Mouse (Mus musculus) heart, postnatal 0 days (tissue): Measurements from ENCODE around the gene Gng2. TPM values are rescaled to one million over a fixed set of nuclear protein-coding genes. Genes with fewer than 3 reads are reported as not detected.

ENCODE experiments used
- ATAC-seq: fragments of 200-750 bp; cut with Nextera tagmentation; 2 replicates; pipeline ENCODE4 v1.8.0; 2017; ENCODE audit warnings: low read depth, moderate number of reproducible peaks, moderate library complexity; ENCODE audit not compliant: insufficient read depth
- DNase-seq: peaks from one replicate; pipeline ENCODE4 v3.0.0-alpha.2; 2016; ENCODE audit warnings: low spot score
- H3K27ac ChIP-seq: fragments of 300-500 bp; sonication (generic); 2 replicates; pipeline ENCODE4 v1.5.1; 2014; ENCODE audit warnings: low read depth, mild to moderate bottlenecking
- H3K27me3 ChIP-seq: fragments of 300-500 bp; sonication (generic); 2 replicates; pipeline ENCODE4 v1.6.1; 2014; ENCODE audit warnings: low read length, mixed read lengths; ENCODE audit not compliant: control insufficient read depth, insufficient read depth
- H3K36me3 ChIP-seq: fragments of 300-500 bp; sonication (generic); replicated peaks from 2 replicates; pipeline ENCODE4 v1.6.1; 2014; ENCODE audit warnings: low read length, mixed read lengths; ENCODE audit not compliant: control insufficient read depth, insufficient read depth
- H3K4me1 ChIP-seq: fragments of 300-500 bp; sonication (generic); 2 replicates; pipeline ENCODE4 v1.6.1; 2014; ENCODE audit warnings: antibody characterized with exemption; ENCODE audit not compliant: control insufficient read depth, insufficient read depth
- H3K4me2 ChIP-seq: fragments of 300-500 bp; sonication (generic); 2 replicates; pipeline ENCODE4 v1.6.1; 2014; ENCODE audit warnings: low read depth, mild to moderate bottlenecking, low read length, moderate library complexity
- H3K4me3 ChIP-seq: fragments of 300-500 bp; sonication (generic); 2 replicates; pipeline ENCODE4 v1.5.1; 2014; ENCODE audit warnings: low read depth, low read length
- H3K9ac ChIP-seq: fragments of 300-500 bp; sonication (generic); replicated peaks from 2 replicates; pipeline ENCODE4 v1.6.1; 2014; ENCODE audit warnings: low read depth, low read length, mixed read lengths
- H3K9me3 ChIP-seq: fragments of 300-500 bp; sonication (generic); replicated peaks from 2 replicates; pipeline ENCODE4 v1.6.1; 2016; ENCODE audit warnings: low read length; ENCODE audit not compliant: control insufficient read depth
- CTCF ChIP-seq: IDR thresholded peaks from 2 replicates; pipeline ENCODE4 v1.5.1; 2016; ENCODE audit warnings: antibody characterized with exemption, control low read depth, low read depth
- EP300 ChIP-seq: IDR thresholded peaks from 2 replicates; pipeline ENCODE4 v1.6.1; 2016; ENCODE audit warnings: antibody characterized with exemption, low read depth
- WGBS: fragments of 180-500 bp; shearing (Covaris S2); extraction: QIAGEN DNeasy Blood & Tissue Kit; methylation state at CpG from one replicate; pipeline ENCODE4 v1.1.7; 2014; 5-methylcytosine and 5-hydroxymethylcytosine counted together
- polyA plus RNA-seq: library from polyadenylated mRNA; unstranded; fragments of >200 nt; fragmentation: Nextera tagmentation; extraction: Ambion mirVana; gene quantifications from 2 replicates; pipeline ENCODE4 v1.2.1, GENCODE M21; 2015
- total RNA-seq: library from RNA; depleted of rRNA; stranded (reverse); fragments of >200 nt; gene quantifications from 2 replicates; pipeline ENCODE4 v1.2.3, GENCODE M21; 2014; ENCODE audit warnings: low replicate concordance; rRNA removed

Gene Gng2
- total RNA-seq: 31.8 and 48.0 TPM in 2 replicates
- polyA plus RNA-seq: 47.1 and 56.7 TPM in 2 replicates

GRCm38 (mm10) chr14:19977271-19978024, at the start of gene Gng2:
TSS of gene Gng2 (minus strand) at chr14:19977627.
- Histone ChIP-seq H3K9ac (peak within 1 kb of the TSS; percentile 62), H3K27me3 (no peaks in the 10 kb centered on the region), H3K36me3 (no peaks in the 10 kb centered on the region), H3K4me1 (peaks cover 15% of the 10 kb centered on the region), H3K9me3 (no peaks in the 10 kb centered on the region), H3K4me3 (peak within 1 kb of the TSS; percentile 60), H3K27ac (peak within 1 kb of the TSS; percentile 73), H3K4me2 (peak within 1 kb of the TSS; percentile 93)
- ATAC-seq (no peak), DNase-seq (no peak)
- TF ChIP-seq EP300 (0 out of 2 replicates have a peak, but pooled peaks have one; percentile 27), CTCF (no peak)
- WGBS: 23% methylated on average over 15 of the region's 15 CpGs

- H3K4me1 ChIP-seq: peaks cover 4% of the 10 kb centered on the region; the same call in 1 of the 2 replicates
- H3K36me3 ChIP-seq: no peaks in the 10 kb centered on the region
- no peaks in the 10 kb centered on the region for H3K27me3 ChIP-seq
- H3K4me2 ChIP-seq: no peak overlapping the region
- WGBS: 24% methylated on average over 6 of the region's 6 CpGs
- DNase-seq (no peak), ATAC-seq (no peak)
- no peak overlapping the region for H3K9ac ChIP-seq
- H3K9me3 ChIP-seq: no peaks in the 10 kb centered on the region
- no peak overlapping the region for H3K4me3 ChIP-seq
- H3K27ac ChIP-seq: no peak overlapping the region; the same call in 1 of the 2 replicates
- TF ChIP-seq CTCF: no peak
- no peak for TF ChIP-seq EP300
Measured at GRCm38 (mm10) chr14:20024888-20025719, 47.7 kb upstream of the Gng2 start.

GRCm38 (mm10) chr14:20023939-20024338, 46.5 kb upstream of the Gng2 start:
- Histone ChIP-seq H3K4me2 (no peak overlapping the region), H3K4me3 (no peak overlapping the region), H3K9ac (no peak overlapping the region), H3K9me3 (no peaks in the 10 kb centered on the region), H3K36me3 (no peaks in the 10 kb centered on the region), H3K27ac (no peak overlapping the region), H3K27me3 (no peaks in the 10 kb centered on the region), H3K4me1 (peaks cover 4% of the 10 kb centered on the region; the same call in 1 of the 2 replicates)
- no peak for ATAC-seq
- 90% methylated on average over 2 of the region's 2 CpGs for WGBS
- no peak for DNase-seq
- TF ChIP-seq EP300: no peak
- TF ChIP-seq CTCF: no peak

GRCm38 (mm10) chr14:20019486-20019885, 42.1 kb upstream of the Gng2 start:
- no peak for TF ChIP-seq EP300
- TF ChIP-seq CTCF: no peak
- H3K4me3 ChIP-seq: no peak overlapping the region
- H3K9ac ChIP-seq: no peak overlapping the region
- no peaks in the 10 kb centered on the region for H3K9me3 ChIP-seq
- H3K27ac ChIP-seq: no peak overlapping the region
- DNase-seq: no peak
- H3K4me1 ChIP-seq: no peaks in the 10 kb centered on the region
- no peak overlapping the region for H3K4me2 ChIP-seq
- H3K27me3 ChIP-seq: no peaks in the 10 kb centered on the region
- ATAC-seq: no peak
- H3K36me3 ChIP-seq: no peaks in the 10 kb centered on the region
- WGBS: 66% methylated on average over 3 of the region's 3 CpGs

GRCm38 (mm10) chr14:20012506-20013275, 35.3 kb upstream of the Gng2 start:
- no peak overlapping the region for H3K9ac ChIP-seq
- no peaks in the 10 kb centered on the region for H3K36me3 ChIP-seq
- peaks cover 9% of the 10 kb centered on the region for H3K4me1 ChIP-seq
- DNase-seq: no peak
- TF ChIP-seq CTCF: no peak
- TF ChIP-seq EP300: no peak
- H3K27ac ChIP-seq: no peak overlapping the region
- ATAC-seq: no peak
- H3K4me2 ChIP-seq: no peak overlapping the region
- 55% methylated on average over 9 of the region's 9 CpGs for WGBS
- no peaks in the 10 kb centered on the region for H3K9me3 ChIP-seq
- no peaks in the 10 kb centered on the region for H3K27me3 ChIP-seq
- no peak overlapping the region for H3K4me3 ChIP-seq
